Mouse (Mus musculus) ES-Bruce4 (cell line): ENCODE measurements around the gene Rab3ip.

Source experiments
- CTCF ChIP-seq: IDR thresholded peaks from one replicate; pipeline ENCODE4 v1.8.1; 2011; ENCODE audit warnings: low read depth, low read length
- EP300 ChIP-seq: IDR thresholded peaks from 2 replicates; pipeline ENCODE4 v1.6.1; 2011; ENCODE audit warnings: low read depth, low read length; ENCODE audit not compliant: insufficient read depth
- POLR2A ChIP-seq: IDR thresholded peaks from one replicate; pipeline ENCODE4 v1.8.1; 2011; ENCODE audit warnings: low read length; ENCODE audit not compliant: insufficient read depth

GRCm38 (mm10) chr10:116933794-116934193 is 16.8 kb downstream of the Rab3ip start:
- TF ChIP-seq POLR2A (no peak), EP300 (no peak), CTCF (no peak)
